Mouse (Mus musculus) CH12.LX (cell line): Measurements from ENCODE around the gene Mrnip. TPM values are rescaled to one million over a fixed set of nuclear protein-coding genes. Genes with fewer than 3 reads are reported as not detected.
"Not testable (repeated sequence)": the region's sequence is repeated elsewhere in the genome, so short reads cannot be mapped to it uniquely, and the experiment has no call there.

Source experiments
- DNase-seq: peaks from one replicate; pipeline ENCODE4 v3.0.0-alpha.2; 2013; ENCODE audit errors: extremely low read depth
- H3K27ac ChIP-seq: 2 replicates; pipeline ENCODE4 v1.5.1; 2012; ENCODE audit warnings: low read depth, mild to moderate bottlenecking, control low read depth, moderate library complexity; ENCODE audit not compliant: insufficient read depth
- H3K27me3 ChIP-seq: replicated peaks from 2 replicates; pipeline ENCODE3; 2012; ENCODE audit warnings: inconsistent platforms
- H3K36me3 ChIP-seq, 2 experiments: replicated peaks in 1 of 2; 2 replicates each; pipeline versions ENCODE3 to v1.6.1; 2012; ENCODE audit warnings: inconsistent platforms in 1 of 2, low read length in 1 of 2, mild to moderate bottlenecking in 1 of 2, mixed read lengths in 1 of 2, moderate library complexity in 1 of 2; ENCODE audit not compliant: control insufficient read depth in 1 of 2, insufficient read depth in 1 of 2
- H3K4me1 ChIP-seq, 2 experiments: 2 replicates each; pipeline ENCODE4 v1.6.1; 2012; ENCODE audit warnings: inconsistent platforms in 1 of 2, moderate library complexity in 1 of 2; ENCODE audit not compliant: insufficient read depth in 2 of 2, control insufficient read depth in 1 of 2
- H3K4me2 ChIP-seq: 2 replicates; pipeline ENCODE4 v1.6.1; 2012; ENCODE audit warnings: low read depth, mild to moderate bottlenecking, control low read depth; ENCODE audit not compliant: poor library complexity, insufficient read depth, severe bottlenecking
- H3K4me3 ChIP-seq, 3 experiments: fragments of 150-350 bp in 1 of 3; sonication (generic) in 1 of 3; replicated peaks in 1 of 3; 2 replicates each; pipeline versions ENCODE3 to v1.5.1; 2011 to 2012; ENCODE audit warnings: low read depth in 2 of 3, low read length in 2 of 3, mild to moderate bottlenecking in 2 of 3, moderate library complexity in 2 of 3, control low read depth in 1 of 3, improper control_type of control experiment in 1 of 3, inconsistent platforms in 1 of 3, mixed read lengths in 1 of 3; ENCODE audit not compliant: poor library complexity in 1 of 3
- H3K79me2 ChIP-seq: replicated peaks from 2 replicates; pipeline ENCODE4 v1.6.1; 2012; ENCODE audit warnings: mild to moderate bottlenecking, moderate library complexity; ENCODE audit not compliant: control insufficient read depth, poor library complexity, insufficient read depth, severe bottlenecking; ENCODE audit errors: extremely low read depth
- H3K9ac ChIP-seq: 2 replicates; pipeline ENCODE4 v1.6.1; 2012; ENCODE audit warnings: low read depth, mild to moderate bottlenecking, control low read depth, moderate library complexity; ENCODE audit not compliant: insufficient read depth
- H3K9me3 ChIP-seq: replicated peaks from 2 replicates; pipeline ENCODE3; 2012; ENCODE audit warnings: low read length, inconsistent platforms, mixed read lengths
- CTCF ChIP-seq, 2 experiments: IDR thresholded peaks in 1 of 2; conservative IDR thresholded peaks in 1 of 2; 2 replicates each; pipeline ENCODE4 v1.5.1; 2011 to 2012; ENCODE audit warnings: low read depth in 2 of 2, low read length in 2 of 2, improper control_type of control experiment in 1 of 2, inconsistent platforms in 1 of 2, mild to moderate bottlenecking in 1 of 2, moderate library complexity in 1 of 2
- E2F4 ChIP-seq: IDR thresholded peaks from 2 replicates; pipeline ENCODE4 v1.6.1; 2011; ENCODE audit warnings: low read depth, low read length, improper control_type of control experiment; ENCODE audit not compliant: insufficient replicate concordance
- GABPA ChIP-seq: IDR thresholded peaks from 2 replicates; pipeline ENCODE4 v1.6.1; 2012; ENCODE audit warnings: low read depth, low read length, improper control_type of control experiment, inconsistent platforms; ENCODE audit not compliant: insufficient replicate concordance
- HCFC1 ChIP-seq: IDR thresholded peaks from 2 replicates; pipeline ENCODE4 v1.6.1; 2012; ENCODE audit warnings: low read depth, mild to moderate bottlenecking, inconsistent platforms, low read length, improper control_type of control experiment
- JUND ChIP-seq: conservative IDR thresholded peaks from 2 replicates; pipeline ENCODE4 v1.6.1; 2011; ENCODE audit warnings: low read depth, low read length, improper control_type of control experiment
- KAT2A ChIP-seq: IDR thresholded peaks from 2 replicates; pipeline ENCODE4 v1.6.1; 2012; ENCODE audit warnings: low read length, improper control_type of control experiment, inconsistent platforms; ENCODE audit not compliant: insufficient replicate concordance
- MAX ChIP-seq: IDR thresholded peaks from 2 replicates; pipeline ENCODE4 v1.6.1; 2011; ENCODE audit warnings: low read length, improper control_type of control experiment
- MAZ ChIP-seq: IDR thresholded peaks from 2 replicates; pipeline ENCODE4 v1.6.1; 2012; ENCODE audit warnings: low read depth, mild to moderate bottlenecking, inconsistent platforms, low read length, improper control_type of control experiment, moderate library complexity
- MXI1 ChIP-seq: IDR thresholded peaks from 2 replicates; pipeline ENCODE4 v1.6.1; 2011; ENCODE audit warnings: mild to moderate bottlenecking, low read depth, low read length, improper control_type of control experiment
- NELFE ChIP-seq: IDR thresholded peaks from 2 replicates; pipeline ENCODE4 v1.6.1; 2011; ENCODE audit warnings: low read depth, low read length, improper control_type of control experiment
- NRF1 ChIP-seq: IDR thresholded peaks from 2 replicates; pipeline ENCODE4 v1.6.1; 2014; ENCODE audit warnings: low read depth, mild to moderate bottlenecking, inconsistent platforms, low read length, improper control_type of control experiment, moderate library complexity
- POLR2A ChIP-seq: IDR thresholded peaks from 2 replicates; pipeline ENCODE4 v1.6.1; 2011; ENCODE audit warnings: low read depth, mild to moderate bottlenecking, improper control_type of control experiment, low read length
- POLR2AphosphoS2 ChIP-seq: IDR thresholded peaks from 2 replicates; pipeline ENCODE4 v1.6.1; 2011; ENCODE audit warnings: low read depth, low read length, improper control_type of control experiment
- RAD21 ChIP-seq: IDR thresholded peaks from 2 replicates; pipeline ENCODE4 v1.6.1; 2011; ENCODE audit warnings: low read depth, mild to moderate bottlenecking, low read length, improper control_type of control experiment, moderate library complexity
- RCOR1 ChIP-seq: conservative IDR thresholded peaks from 2 replicates; pipeline ENCODE4 v1.6.1; 2012; ENCODE audit warnings: low read depth, mild to moderate bottlenecking, inconsistent platforms, low read length, improper control_type of control experiment
- SIN3A ChIP-seq: IDR thresholded peaks from 2 replicates; pipeline ENCODE4 v1.6.1; 2012; ENCODE audit warnings: low read length, improper control_type of control experiment, inconsistent platforms
- TCF12 ChIP-seq: IDR thresholded peaks from 2 replicates; pipeline ENCODE4 v1.6.1; 2014; ENCODE audit warnings: low read depth, mild to moderate bottlenecking, inconsistent platforms, low read length, improper control_type of control experiment
- USF1 ChIP-seq: IDR thresholded peaks from 2 replicates; pipeline ENCODE4 v1.6.1; 2014; ENCODE audit warnings: low read depth, mild to moderate bottlenecking, inconsistent platforms, low read length, improper control_type of control experiment
- USF2 ChIP-seq: conservative IDR thresholded peaks from 2 replicates; pipeline ENCODE4 v1.6.1; 2011; ENCODE audit warnings: low read depth, low read length, improper control_type of control experiment
- ZMIZ1 ChIP-seq: IDR thresholded peaks from 2 replicates; pipeline ENCODE4 v1.6.1; 2012; ENCODE audit warnings: low read depth, mild to moderate bottlenecking, inconsistent platforms, low read length, improper control_type of control experiment
- dilution Hi-C: fragments of 300-500 bp; cut with MboI; formaldehyde crosslinking; loops from 2 replicates; pipeline ENCODE4 v1.14.3; 2020; ENCODE audit warnings: low sequenced_read_pairs; ENCODE audit not compliant: extremely low pct_unique_long_range_greater_than_20kb, extremely low pct_ligation_motif_present
- in situ Hi-C: fragments of 300-500 bp; cut with MboI; formaldehyde crosslinking; loops from 3 replicates; pipeline ENCODE4 v1.14.3; 2019; ENCODE audit warnings: low sequenced_read_pairs, low pct_ligation_motif_present, low pct_unique_long_range_greater_than_20kb, mixed read lengths
- polyA plus RNA-seq: library from polyadenylated mRNA; unstranded; fragments of >175 nt; gene quantifications from 2 replicates; pipeline ENCODE4 v1.2.1, GENCODE M21; 2012; ENCODE audit warnings: low read depth; ENCODE audit not compliant: insufficient read length
- total RNA-seq, 2 experiments: library from RNA; depleted of rRNA; stranded (reverse); fragments of 300-350 nt in 1 of 2; fragments of >200 nt in 1 of 2; gene quantifications; 2 replicates each; pipeline ENCODE4 v1.2.3; 2012 to 2014

Mrnip gene
- total RNA-seq (2012; rRNA removed) (30.4 and 36.7 TPM in 2 replicates), total RNA-seq (2014; rRNA removed) (26.7 and 29.7 TPM in 2 replicates), polyA plus RNA-seq (22.5 and 22.8 TPM in 2 replicates)

DNA sequence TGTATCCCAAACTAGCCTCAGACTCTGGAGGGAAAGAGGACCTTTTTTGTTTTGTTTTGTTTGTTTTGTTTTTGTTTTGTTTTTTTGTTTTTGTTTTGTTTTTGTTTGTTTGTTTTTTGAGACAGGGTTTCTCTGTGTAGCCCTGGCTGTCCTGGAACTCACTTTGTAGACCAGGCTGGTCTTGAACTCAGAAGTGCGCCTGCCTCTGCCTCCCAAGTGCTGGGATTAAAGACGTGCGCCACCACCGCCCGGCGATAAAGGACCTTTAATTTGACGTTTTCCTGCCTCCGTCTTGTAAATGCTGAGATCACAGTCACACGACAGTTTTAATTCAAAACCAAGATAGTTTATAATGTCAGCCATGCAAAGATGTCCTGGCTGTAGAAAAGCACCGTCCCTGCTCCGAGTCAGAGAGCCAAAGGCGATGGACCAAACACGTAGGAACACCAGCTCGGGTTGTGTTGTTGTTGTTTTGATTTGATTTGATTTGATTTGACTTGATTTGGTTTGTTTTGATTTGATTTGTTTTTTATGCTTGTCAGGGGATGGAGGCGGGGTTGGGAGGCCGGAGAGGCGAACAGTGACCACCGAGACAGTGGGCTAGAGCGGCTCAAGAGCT, at the start of gene Mrnip:
TSS of gene Mrnip (plus strand) at position 334 of the 619 bp plus-strand sequence.
- in situ Hi-C loops, H3K27me3 ChIP-seq, H3K9me3 ChIP-seq, H3K79me2 ChIP-seq, DNase-seq, dilution Hi-C loops: not testable (repeated sequence)
- Histone ChIP-seq H3K27ac (peak within 1 kb of the TSS; percentile 24; the same call in 1 of the 2 replicates), H3K36me3 (peaks cover 47 to 64% of the 10 kb centered on the region in 2 experiments), H3K4me1 (peaks cover 4 to 18% of the 10 kb centered on the region in 2 experiments), H3K4me2 (peak within 1 kb of the TSS; percentile 96), H3K4me3 (peak within 1 kb of the TSS; percentile 64 to 81 (median 78)), H3K9ac (peak within 1 kb of the TSS; percentile 61)

DNA sequence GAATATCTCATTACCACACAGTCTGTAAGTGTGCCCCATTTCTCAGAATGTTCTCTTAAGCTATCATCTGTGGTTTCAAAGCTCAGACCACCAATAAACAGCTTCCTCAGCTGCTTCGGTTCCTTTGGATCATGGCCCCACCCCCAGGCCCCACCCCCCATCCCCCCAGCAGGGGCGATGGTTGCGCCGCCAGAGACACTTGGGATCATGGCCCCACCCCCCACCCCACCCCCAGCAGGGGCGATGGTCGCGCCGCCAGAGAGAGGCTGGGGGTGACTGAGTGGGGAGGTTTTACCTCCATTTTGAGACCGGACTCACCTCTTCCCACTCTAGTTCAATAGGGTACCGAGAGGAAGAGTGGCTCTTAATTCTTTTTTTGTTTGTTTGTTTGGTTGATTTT, 46.5 kb upstream of the Mrnip start:
- H3K4me3 ChIP-seq = no peak overlapping the region
- peaks cover 5% of the 10 kb centered on the region; the same call in 1 of the 2 replicates for H3K79me2 ChIP-seq
- DNase-seq = no peak
- H3K27me3 ChIP-seq = peaks cover 17% of the 10 kb centered on the region
- H3K4me1 ChIP-seq = peaks cover 8 to 19% of the 10 kb centered on the region in 2 experiments
- in situ Hi-C loops (no loop called here), dilution Hi-C loops (no loop called here)
- H3K27ac ChIP-seq = no peak overlapping the region
- H3K36me3 ChIP-seq = peaks cover 0 to 5% of the 10 kb centered on the region in 2 experiments
- TF ChIP-seq E2F4 = no peak
- no peaks in the 10 kb centered on the region for H3K9me3 ChIP-seq
- no peak overlapping the region for H3K9ac ChIP-seq
- H3K4me2 ChIP-seq = no peak overlapping the region

DNA sequence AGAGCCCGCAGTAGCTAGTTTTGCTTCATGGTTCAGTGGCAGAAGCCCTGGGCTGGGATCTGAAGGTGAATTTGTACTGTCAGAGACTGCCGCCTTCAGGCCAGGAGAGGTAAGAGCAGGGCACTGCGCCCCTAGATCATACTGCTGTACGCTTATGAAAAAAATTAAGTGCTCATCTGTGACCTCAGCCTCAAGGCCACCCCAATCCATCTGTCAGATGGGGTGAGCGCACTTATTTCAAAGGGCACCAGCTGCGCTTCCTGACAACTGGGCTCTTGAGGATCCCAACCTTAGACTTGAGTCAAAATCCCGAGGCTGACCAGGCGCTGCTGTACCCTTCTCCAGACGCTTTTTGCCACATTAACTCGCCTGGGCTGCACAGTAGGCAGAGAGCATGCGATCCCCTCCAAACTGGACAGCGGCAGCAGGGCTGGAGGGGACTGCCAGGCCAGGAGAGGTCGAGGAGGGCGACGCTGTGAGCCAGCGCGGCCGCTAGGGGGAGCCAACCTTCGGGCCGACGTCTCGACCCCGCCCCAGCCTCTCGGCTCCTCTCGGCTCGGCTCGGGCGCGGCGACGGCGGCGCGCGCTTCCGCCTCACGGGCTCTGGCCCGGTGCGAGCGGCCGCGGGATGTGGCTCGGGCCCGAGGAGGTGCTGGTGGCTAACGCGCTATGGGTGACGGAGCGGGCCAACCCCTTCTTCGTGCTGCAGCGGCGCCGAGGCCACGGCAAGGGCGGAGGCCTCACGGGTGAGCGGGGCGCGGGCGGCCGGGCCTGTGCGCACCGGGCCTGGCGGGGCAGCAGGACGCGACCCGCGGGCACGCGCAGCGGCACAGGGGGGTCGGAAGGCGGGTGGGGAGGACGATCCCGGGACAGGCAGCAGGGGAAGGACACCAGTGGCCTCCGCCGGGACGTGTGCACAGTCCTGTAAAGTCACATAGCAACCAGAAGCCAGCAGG, 43.2 kb upstream of the Mrnip start, which contains the start of gene Tbc1d9b:
TSS of gene Tbc1d9b (plus strand) at position 586 of the 956 bp plus-strand sequence.
- H3K36me3 ChIP-seq = peaks cover 5 to 29% of the 10 kb centered on the region in 2 experiments
- H3K4me2 ChIP-seq = peak within 1 kb of the TSS; percentile 73
- peak within 1 kb of the TSS; percentile 88 to 100 (median 90) for H3K4me3 ChIP-seq
- H3K27me3 ChIP-seq = peaks cover 2% of the 10 kb centered on the region
- dilution Hi-C loops (no loop called here), in situ Hi-C loops (loop anchor here (5.0 to 10.0 kb wide), 2 partner anchors 149 to 234 kb away; no protein-coding TSS in a partner anchor)
- H3K79me2 ChIP-seq = peaks cover 5% of the 10 kb centered on the region; the same call in 1 of the 2 replicates
- no peaks in the 10 kb centered on the region for H3K9me3 ChIP-seq
- H3K4me1 ChIP-seq = peaks cover 8 to 23% of the 10 kb centered on the region in 2 experiments
- peak within 1 kb of the TSS; percentile 76 for H3K9ac ChIP-seq
- H3K27ac ChIP-seq = peak within 1 kb of the TSS; percentile 8; the same call in 1 of the 2 replicates
- DNase-seq = peak; percentile 86
- TF ChIP-seq MAX = peak; percentile 19; the same call in 1 of the 2 replicates
- 0 out of 2 replicates have a peak, but pooled peaks have one; percentile 20 for TF ChIP-seq RCOR1
- no peak for TF ChIP-seq GABPA
- TF ChIP-seq RAD21 = peak; percentile 75
- peak; percentile 70 for TF ChIP-seq TCF12
- TF ChIP-seq E2F4 = no peak
- TF ChIP-seq USF2 = no peak
- peak; percentile 66; the same call in 1 of the 2 replicates for TF ChIP-seq MAZ
- no peak for TF ChIP-seq JUND
- peak; percentile 78; the same call in 1 of the 2 replicates for TF ChIP-seq SIN3A
- peak; percentile 37; the same call in 1 of the 2 replicates for TF ChIP-seq HCFC1
- TF ChIP-seq MXI1 = peak; percentile 59
- peak; percentile 56 to 93 for TF ChIP-seq CTCF (conservative IDR thresholded peaks at IDR 0.05 in 1 of 2, IDR thresholded peaks at IDR 0.05 in 1 of 2; ENCODE audit: low read depth in 2 of 2, low read length in 2 of 2)
- peak; percentile 88; the same call in 1 of the 2 replicates for TF ChIP-seq ZMIZ1
- peak; percentile 75; the same call in 1 of the 2 replicates for TF ChIP-seq KAT2A
- TF ChIP-seq NRF1 = peak; percentile 50
- TF ChIP-seq USF1 = 0 out of 2 replicates have a peak, but pooled peaks have one; percentile 2
- no peak for TF ChIP-seq POLR2AphosphoS2
- TF ChIP-seq POLR2A = peak; percentile 83
- peak; percentile 86 for TF ChIP-seq NELFE
